Mouse (Mus musculus) heart, embryonic 12.5 days (tissue): ENCODE data around the gene Bag5. TPM values are rescaled to one million over a fixed set of nuclear protein-coding genes. Genes with fewer than 3 reads are reported as not detected.

Source experiments
- ATAC-seq: fragments of 200-750 bp; cut with Nextera tagmentation; 2 replicates; pipeline ENCODE4 v1.8.0; 2017; ENCODE audit warnings: moderate TSS enrichment, moderate library complexity; ENCODE audit not compliant: insufficient number of reproducible peaks, low FRiP score
- H3K27ac ChIP-seq: fragments of 300-500 bp; sonication (generic); 2 replicates; pipeline ENCODE4 v1.5.1; 2016; ENCODE audit warnings: mild to moderate bottlenecking, moderate library complexity; ENCODE audit not compliant: poor library complexity, severe bottlenecking
- H3K27me3 ChIP-seq: fragments of 300-500 bp; sonication (generic); replicated peaks from 2 replicates; pipeline ENCODE4 v1.6.1; 2016; ENCODE audit warnings: mild to moderate bottlenecking, moderate library complexity
- H3K36me3 ChIP-seq: fragments of 300-500 bp; sonication (generic); 2 replicates; pipeline ENCODE4 v1.6.1; 2016; ENCODE audit warnings: mild to moderate bottlenecking, moderate library complexity
- H3K4me1 ChIP-seq: fragments of 300-500 bp; sonication (generic); replicated peaks from 2 replicates; pipeline ENCODE4 v1.6.1; 2016; ENCODE audit warnings: mild to moderate bottlenecking
- H3K4me2 ChIP-seq: fragments of 300-500 bp; sonication (generic); 2 replicates; pipeline ENCODE4 v1.6.1; 2016; ENCODE audit warnings: mild to moderate bottlenecking, moderate library complexity
- H3K4me3 ChIP-seq: fragments of 300-500 bp; sonication (generic); 2 replicates; pipeline ENCODE4 v1.5.1; 2016; ENCODE audit warnings: mild to moderate bottlenecking
- H3K9ac ChIP-seq: fragments of 300-500 bp; sonication (generic); 2 replicates; pipeline ENCODE4 v1.6.1; 2016; ENCODE audit warnings: mild to moderate bottlenecking, moderate library complexity
- H3K9me3 ChIP-seq: fragments of 300-500 bp; sonication (generic); replicated peaks from 2 replicates; pipeline ENCODE4 v1.6.1; 2016; ENCODE audit warnings: mild to moderate bottlenecking, moderate library complexity
- WGBS: fragments of 180-500 bp; shearing (Covaris S2); methylation state at CpG from one replicate; pipeline ENCODE4 v1.1.7; 2016; 5-methylcytosine and 5-hydroxymethylcytosine counted together
- polyA plus RNA-seq: library from polyadenylated mRNA; unstranded; fragments of >200 nt; fragmentation: Nextera tagmentation; extraction: Ambion mirVana; gene quantifications from 2 replicates; pipeline ENCODE4 v1.2.1, GENCODE M21; 2016

Gene Bag5
- polyA plus RNA-seq, 1 experiment from 2014 or later, result 41.3 TPM

DNA sequence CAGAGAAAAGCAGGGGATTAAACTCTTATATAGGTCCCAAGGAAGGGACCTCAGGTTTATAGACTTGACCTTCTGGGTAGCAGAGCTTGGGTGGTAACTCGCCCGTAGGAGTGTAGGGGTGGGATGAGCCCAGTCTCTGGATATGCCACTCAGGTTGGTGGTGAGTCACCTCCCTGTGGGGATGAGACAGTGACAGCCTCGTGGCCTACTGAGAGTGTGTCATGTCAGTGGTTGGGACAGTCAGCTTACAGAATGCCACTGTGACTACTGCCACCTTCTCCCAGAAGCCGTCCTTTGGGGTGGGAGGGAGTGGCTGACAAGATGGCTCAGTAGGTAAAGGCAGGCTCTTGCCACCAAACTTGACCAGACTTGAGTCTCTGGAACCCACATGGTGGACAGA, 26.7 kb downstream of the Bag5 start:
- H3K36me3 ChIP-seq, result peaks cover 7% of the 10 kb centered on the region
- peaks cover 67% of the 10 kb centered on the region for H3K4me1 ChIP-seq
- no peak overlapping the region for H3K4me3 ChIP-seq
- no peak overlapping the region for H3K4me2 ChIP-seq
- no peak overlapping the region for H3K9ac ChIP-seq
- no peaks in the 10 kb centered on the region for H3K9me3 ChIP-seq
- WGBS, result 74% methylated on average over 4 of the region's 4 CpGs
- no peak for ATAC-seq
- no peak overlapping the region for H3K27ac ChIP-seq
- no peaks in the 10 kb centered on the region for H3K27me3 ChIP-seq

DNA sequence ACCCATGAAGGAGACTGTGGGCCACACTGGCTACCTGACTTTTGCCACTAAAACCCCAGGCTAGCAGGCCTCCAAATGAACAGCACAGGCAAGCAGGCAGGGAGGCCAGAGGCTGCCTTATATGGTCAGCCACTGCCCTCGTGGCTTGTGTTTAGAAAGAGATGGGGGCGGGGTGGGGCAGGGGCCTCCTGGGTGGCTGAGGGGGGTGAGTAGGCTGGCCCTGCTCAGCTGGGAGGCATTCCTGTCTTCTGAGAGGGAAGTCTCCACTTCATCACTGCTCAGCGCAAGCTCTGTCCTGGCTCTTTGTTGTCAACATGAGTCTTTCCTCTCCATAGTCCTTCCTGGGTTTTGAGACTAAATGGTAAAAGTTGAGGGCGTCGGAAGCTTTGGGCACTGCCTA, 30.3 kb downstream of the Bag5 start:
- Histone ChIP-seq H3K4me3 (no peak overlapping the region), H3K27ac (peak overlapping the region; percentile 96), H3K9ac (peak overlapping the region; percentile 57; the same call in 1 of the 2 replicates), H3K9me3 (no peaks in the 10 kb centered on the region), H3K4me2 (peak overlapping the region; percentile 30), H3K27me3 (no peaks in the 10 kb centered on the region), H3K4me1 (peaks cover 59% of the 10 kb centered on the region), H3K36me3 (peaks cover 20% of the 10 kb centered on the region)
- WGBS, result 31% methylated on average over 5 of the region's 5 CpGs
- ATAC-seq, result peak; percentile 36; the same call in 1 of the 2 replicates

DNA sequence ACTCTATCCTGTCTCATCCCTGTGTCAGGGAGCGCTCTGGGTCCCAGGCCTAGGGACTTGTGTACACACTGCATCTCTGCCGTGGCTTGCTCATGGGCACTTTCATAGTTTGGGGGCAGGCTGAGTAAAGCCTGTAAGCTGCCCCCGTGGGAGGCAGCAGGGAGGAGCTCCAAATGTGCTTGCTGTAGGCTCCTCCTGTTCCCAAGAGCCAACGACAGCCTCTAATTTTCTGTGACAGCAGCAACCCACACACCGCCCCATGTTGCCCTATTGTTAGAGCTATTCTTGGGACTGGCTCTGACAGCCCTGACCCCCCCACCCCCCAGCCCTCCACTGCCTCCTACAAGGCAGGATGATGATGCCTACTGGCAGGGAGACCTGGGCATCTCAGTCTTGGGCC, 31.1 kb downstream of the Bag5 start:
- Histone ChIP-seq H3K36me3 (peaks cover 20% of the 10 kb centered on the region), H3K4me2 (no peak overlapping the region), H3K27me3 (no peaks in the 10 kb centered on the region), H3K9me3 (no peaks in the 10 kb centered on the region), H3K4me1 (peaks cover 58% of the 10 kb centered on the region), H3K4me3 (no peak overlapping the region), H3K27ac (peak overlapping the region; percentile 96), H3K9ac (peak overlapping the region; percentile 57; the same call in 1 of the 2 replicates)
- no peak for ATAC-seq
- WGBS, result 52% methylated on average over 5 of the region's 5 CpGs

DNA sequence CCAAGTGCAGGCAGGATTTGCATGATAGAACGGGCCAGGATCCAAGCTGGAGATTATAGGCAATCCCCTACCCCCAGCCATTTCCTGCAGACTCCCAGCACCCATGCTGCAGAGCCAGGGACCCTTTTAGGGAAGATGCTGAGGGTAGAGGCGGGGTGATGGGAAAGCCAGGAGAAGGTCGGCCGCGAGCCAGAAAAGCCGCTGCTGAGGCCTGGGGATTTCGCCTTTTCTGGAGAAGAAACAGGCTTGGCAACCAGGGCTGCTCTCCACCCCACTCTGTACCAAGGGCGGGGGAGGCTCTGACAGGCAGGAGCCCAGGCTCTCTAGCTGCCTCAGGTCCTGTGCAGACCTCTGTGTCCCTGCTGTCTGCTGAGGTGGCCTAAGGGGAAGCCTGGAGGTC, 31.8 kb downstream of the Bag5 start:
- Histone ChIP-seq H3K4me1 (peaks cover 56% of the 10 kb centered on the region), H3K9ac (peak overlapping the region; percentile 53), H3K4me3 (no peak overlapping the region), H3K36me3 (peaks cover 20% of the 10 kb centered on the region), H3K27me3 (no peaks in the 10 kb centered on the region), H3K27ac (peak overlapping the region; percentile 96), H3K4me2 (no peak overlapping the region), H3K9me3 (no peaks in the 10 kb centered on the region)
- ATAC-seq, result no peak
- WGBS, result 78% methylated on average over 8 of the region's 8 CpGs

DNA sequence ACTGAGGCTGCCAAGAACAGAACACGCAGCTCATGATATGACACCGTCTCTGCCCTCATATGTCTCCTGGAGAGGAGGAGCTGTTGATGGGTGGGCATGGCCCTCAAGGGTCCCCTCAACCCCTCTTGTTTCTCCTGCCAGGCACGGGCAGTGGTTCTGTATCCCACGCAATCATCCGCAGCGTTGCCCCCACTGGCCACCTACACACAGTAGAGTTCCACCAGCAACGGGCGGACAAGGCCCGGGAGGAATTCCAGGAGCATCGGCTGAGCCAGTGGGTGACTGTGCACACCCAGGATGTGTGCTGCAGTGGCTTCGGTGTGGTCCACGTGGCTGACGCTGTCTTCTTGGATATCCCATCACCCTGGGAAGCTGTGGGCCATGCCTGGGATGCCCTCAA, 32.4 kb downstream of the Bag5 start:
- Histone ChIP-seq H3K36me3 (peaks cover 20% of the 10 kb centered on the region), H3K27ac (no peak overlapping the region), H3K9me3 (no peaks in the 10 kb centered on the region), H3K27me3 (no peaks in the 10 kb centered on the region), H3K4me2 (no peak overlapping the region), H3K4me1 (peaks cover 56% of the 10 kb centered on the region), H3K9ac (no peak overlapping the region), H3K4me3 (no peak overlapping the region)
- WGBS, result 89% methylated on average over 13 of the region's 13 CpGs
- ATAC-seq, result no peak

DNA sequence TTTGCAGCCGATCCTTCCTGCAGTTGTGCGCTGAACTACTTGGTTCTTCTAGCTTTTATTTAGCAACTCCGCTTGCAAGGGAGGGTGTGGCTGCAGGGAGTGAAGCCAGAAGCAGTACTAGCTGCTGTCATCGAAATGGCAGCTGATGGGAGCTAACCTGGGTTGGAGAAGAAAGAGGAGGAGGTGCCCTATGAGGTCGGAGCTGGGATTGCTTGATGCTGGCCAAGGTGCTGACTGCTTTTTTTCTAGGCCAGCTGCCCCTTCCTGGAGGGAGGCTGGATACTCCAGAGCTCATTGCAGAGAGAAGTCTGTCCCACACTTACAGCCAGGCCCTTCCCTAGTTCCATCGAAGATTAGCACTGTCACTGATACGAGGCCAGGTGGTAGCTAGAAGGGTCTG, 34.1 kb downstream of the Bag5 start:
- 30% methylated on average over 7 of the region's 7 CpGs for WGBS
- H3K4me3 ChIP-seq, result peak overlapping the region; percentile 92
- H3K36me3 ChIP-seq, result peaks cover 20% of the 10 kb centered on the region
- ATAC-seq, result no peak
- no peaks in the 10 kb centered on the region for H3K9me3 ChIP-seq
- H3K4me2 ChIP-seq, result peak overlapping the region; percentile 93
- no peaks in the 10 kb centered on the region for H3K27me3 ChIP-seq
- H3K4me1 ChIP-seq, result peaks cover 67% of the 10 kb centered on the region
- H3K27ac ChIP-seq, result no peak overlapping the region
- peak overlapping the region; percentile 83 for H3K9ac ChIP-seq

DNA sequence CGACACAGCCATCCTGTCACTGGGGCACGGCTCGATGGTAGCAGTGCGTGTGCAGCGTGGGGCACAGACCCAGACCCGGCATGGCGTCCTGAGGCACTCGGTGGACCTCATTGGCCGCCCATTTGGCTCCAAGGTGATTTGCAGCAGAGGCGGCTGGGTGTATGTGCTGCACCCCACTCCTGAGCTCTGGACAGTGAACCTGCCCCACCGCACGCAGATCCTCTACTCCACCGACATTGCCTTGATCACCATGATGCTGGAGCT, 34.5 kb downstream of the Bag5 start:
- H3K27me3 ChIP-seq, result no peaks in the 10 kb centered on the region
- peak overlapping the region; percentile 99; the same call in 1 of the 2 replicates for H3K27ac ChIP-seq
- peaks cover 17% of the 10 kb centered on the region for H3K36me3 ChIP-seq
- peak overlapping the region; percentile 93 for H3K4me2 ChIP-seq
- H3K9me3 ChIP-seq, result no peaks in the 10 kb centered on the region
- peak overlapping the region; percentile 83 for H3K9ac ChIP-seq
- 6% methylated on average over 13 of the region's 13 CpGs for WGBS
- H3K4me3 ChIP-seq, result peak overlapping the region; percentile 92
- ATAC-seq, result no peak
- H3K4me1 ChIP-seq, result peaks cover 66% of the 10 kb centered on the region

DNA sequence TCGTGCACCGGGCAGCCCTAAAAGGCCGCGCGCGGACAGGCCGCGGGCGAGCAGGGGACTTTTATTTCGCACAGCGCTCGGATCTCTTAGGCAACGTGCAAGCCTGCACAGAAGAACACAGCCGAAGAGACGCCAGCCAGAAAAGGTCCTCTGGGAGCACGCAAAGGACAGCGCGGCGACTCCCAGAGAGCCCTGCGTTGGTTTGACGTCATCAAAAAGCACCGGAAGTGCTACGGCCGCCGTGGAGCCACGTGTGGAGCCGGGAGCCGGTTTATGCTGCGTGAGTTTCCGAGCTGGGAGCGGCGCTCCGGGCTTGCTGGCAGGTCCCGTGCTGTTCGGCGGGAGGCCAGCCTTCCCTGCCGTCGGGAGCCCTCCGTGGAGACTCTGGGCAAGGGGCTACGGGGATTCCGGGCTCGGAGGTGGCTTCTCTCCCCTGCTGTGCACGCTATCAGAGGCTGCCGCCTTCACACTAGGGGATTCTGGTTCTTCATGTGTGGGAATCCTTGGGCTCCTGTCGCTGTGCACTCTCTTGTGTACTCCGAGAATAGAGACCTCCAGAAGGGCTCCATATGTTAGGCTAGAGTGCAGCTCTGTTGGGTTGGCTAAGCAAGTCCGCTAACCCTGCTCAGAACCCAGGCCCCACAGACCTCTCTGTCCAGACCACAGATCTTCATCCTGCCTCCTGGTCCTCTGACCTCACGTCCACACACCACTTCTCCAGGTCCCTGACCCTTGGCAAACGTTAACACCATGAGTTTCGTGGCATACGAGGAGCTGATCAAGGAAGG, 35.0 kb downstream of the Bag5 start, which contains the start of gene Trmt61a:
Gene Trmt61a (plus strand): TSS at position 224 of the 788 bp plus-strand sequence.
- Histone ChIP-seq H3K4me3 (peak within 1 kb of the TSS; percentile 92), H3K4me1 (peaks cover 62% of the 10 kb centered on the region), H3K4me2 (peak within 1 kb of the TSS; percentile 93), H3K36me3 (peaks cover 16% of the 10 kb centered on the region), H3K9ac (peak within 1 kb of the TSS; percentile 83), H3K27ac (peak within 1 kb of the TSS; percentile 99), H3K27me3 (peaks cover 1% of the 10 kb centered on the region; the same call in 1 of the 2 replicates), H3K9me3 (no peaks in the 10 kb centered on the region)
- peak; percentile 86 for ATAC-seq
- under 1% methylated on average over 51 of the region's 51 CpGs for WGBS

DNA sequence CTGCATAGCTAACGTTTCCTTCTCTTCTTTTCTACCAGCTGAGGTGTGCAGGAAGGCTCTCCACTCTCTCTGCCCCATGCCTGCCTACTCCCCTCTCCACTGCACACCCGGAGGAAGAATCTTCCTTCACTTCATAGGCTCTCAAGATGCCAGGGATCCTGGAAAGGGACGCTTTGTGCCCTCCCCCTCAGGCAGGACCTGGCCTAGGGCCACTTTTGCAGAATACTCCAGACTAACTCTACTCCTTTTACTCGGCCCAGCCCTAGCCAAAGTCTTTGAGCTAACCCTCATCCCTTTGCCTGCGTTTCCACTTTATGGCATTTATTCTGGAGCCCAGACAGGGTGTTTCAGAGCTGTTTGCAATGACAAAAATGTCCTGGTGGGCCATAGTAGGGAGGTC, 35.6 kb downstream of the Bag5 start:
- H3K27ac ChIP-seq, result peak overlapping the region; percentile 99
- peak overlapping the region; percentile 93 for H3K4me2 ChIP-seq
- peaks cover 16% of the 10 kb centered on the region for H3K36me3 ChIP-seq
- H3K9ac ChIP-seq, result peak overlapping the region; percentile 83
- H3K4me3 ChIP-seq, result peak overlapping the region; percentile 92
- peak; percentile 9; the same call in 1 of the 2 replicates for ATAC-seq
- H3K4me1 ChIP-seq, result peaks cover 62% of the 10 kb centered on the region
- H3K9me3 ChIP-seq, result no peaks in the 10 kb centered on the region
- WGBS, result 13% methylated on average over 5 of the region's 5 CpGs
- H3K27me3 ChIP-seq, result peaks cover 5% of the 10 kb centered on the region; the same call in 1 of the 2 replicates

DNA sequence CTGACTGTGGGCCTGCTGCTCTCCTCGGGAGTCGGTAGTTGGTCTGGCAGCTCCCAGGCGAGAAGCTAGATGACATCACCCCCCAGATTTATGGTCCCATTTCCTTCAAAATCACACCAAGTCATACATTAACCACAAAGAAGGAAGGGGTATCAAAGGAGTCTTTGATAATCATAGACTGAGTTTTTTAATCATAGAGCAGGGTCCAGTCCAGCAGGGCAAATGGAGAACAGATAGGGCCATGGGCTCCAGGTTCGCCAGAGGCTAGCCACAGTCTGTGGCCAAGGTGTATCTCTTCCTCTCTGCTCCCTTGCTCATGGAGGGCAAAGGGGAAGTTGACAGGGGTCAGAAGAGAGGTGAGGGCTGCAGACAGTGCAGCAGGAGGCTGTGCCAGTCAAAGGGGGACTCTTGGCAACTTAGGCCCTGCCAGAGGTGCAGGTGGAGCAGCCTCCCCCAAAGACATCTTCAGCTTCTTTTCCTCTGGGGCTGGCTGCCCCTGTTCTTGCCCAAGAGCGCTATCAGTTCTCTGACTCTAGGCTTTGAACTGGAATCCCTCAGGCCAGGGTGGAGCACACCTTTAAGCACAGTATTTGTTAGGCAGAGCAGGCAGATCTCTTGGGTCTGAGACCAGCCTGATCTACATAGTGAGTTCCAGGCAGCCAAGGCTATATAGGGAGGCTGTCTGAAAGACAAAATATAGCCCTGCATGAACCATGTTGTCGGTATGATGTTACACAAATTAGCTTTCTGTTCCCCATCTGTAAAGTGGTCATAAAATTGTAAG, 37.1 kb downstream of the Bag5 start:
- peak overlapping the region; percentile 8; the same call in 1 of the 2 replicates for H3K9ac ChIP-seq
- H3K4me1 ChIP-seq, result peaks cover 57% of the 10 kb centered on the region

DNA sequence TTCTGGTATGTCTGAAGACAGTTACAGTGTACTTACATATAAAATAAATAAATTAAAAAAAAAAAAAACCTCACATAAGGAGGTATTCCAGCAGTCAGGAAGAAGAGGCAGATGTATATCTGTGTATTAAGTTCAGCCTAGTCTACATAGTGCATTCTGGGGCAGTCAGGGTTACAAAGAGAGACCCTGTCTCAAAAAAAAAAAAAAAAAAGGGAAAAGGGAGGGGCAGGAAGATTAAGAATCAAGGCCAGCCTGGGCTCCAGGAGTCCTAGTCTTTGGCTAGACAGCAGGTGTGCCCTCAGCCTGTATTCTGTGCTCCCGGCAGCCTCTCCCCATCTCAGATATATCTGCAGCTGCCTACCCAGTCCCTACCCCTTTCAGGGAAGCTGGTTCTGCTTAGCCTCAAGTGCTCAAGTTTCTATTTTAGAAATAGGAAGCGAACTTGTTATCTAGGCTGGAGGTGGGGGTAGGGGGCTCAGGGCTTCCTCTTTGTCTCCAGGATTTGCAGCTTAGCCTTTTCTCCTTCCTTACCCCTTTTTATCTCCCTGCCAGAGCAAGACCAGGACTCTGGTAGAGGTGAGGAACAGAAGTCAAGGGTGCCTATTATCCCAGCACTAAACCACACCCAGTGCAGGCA, 38.1 kb downstream of the Bag5 start:
- Histone ChIP-seq H3K36me3 (peaks cover 5% of the 10 kb centered on the region; the same call in 1 of the 2 replicates), H3K27me3 (peaks cover 9% of the 10 kb centered on the region; the same call in 1 of the 2 replicates), H3K4me2 (no peak overlapping the region), H3K9ac (no peak overlapping the region), H3K9me3 (no peaks in the 10 kb centered on the region), H3K4me3 (no peak overlapping the region), H3K4me1 (peaks cover 67% of the 10 kb centered on the region), H3K27ac (peak overlapping the region; percentile 6; the same call in 1 of the 2 replicates)
- WGBS, result 8% methylated on average over 2 of the region's 2 CpGs
- no peak for ATAC-seq

More for the DNA sequence above, 37.1 kb downstream of the Bag5 start:
- H3K27ac ChIP-seq, result no peak overlapping the region
- H3K4me2 ChIP-seq, result no peak overlapping the region
- H3K36me3 ChIP-seq, result peaks cover 9% of the 10 kb centered on the region
- H3K4me3 ChIP-seq, result no peak overlapping the region
- H3K27me3 ChIP-seq, result peaks cover 5% of the 10 kb centered on the region; the same call in 1 of the 2 replicates
- no peak for ATAC-seq
- H3K9me3 ChIP-seq, result no peaks in the 10 kb centered on the region
- 78% methylated on average over 6 of the region's 6 CpGs for WGBS
